Mouse (Mus musculus): Measurements from ENCODE around the gene Clns1a. TPM values are rescaled to one million over a fixed set of nuclear protein-coding genes. Genes with fewer than 3 reads are reported as not detected.

Clns1a gene
- total and polyA plus RNA-seq, 2 experiments: 21.6 to 29.1 TPM

GRCm38 (mm10) chr7:97756967-97757881, 60.8 kb downstream of the Clns1a start:
- H3K36me3 ChIP-seq (ENCODE audit: control insufficient read depth, insufficient read depth, low read length): no peaks in the 10 kb centered on the region
- H3K4me1 ChIP-seq (ENCODE audit: control insufficient read depth, insufficient read depth, low read length): no peaks in the 10 kb centered on the region
- no peak overlapping the region for H3K4me3 ChIP-seq (ENCODE audit: insufficient read depth, low read depth, low read length)
- TF ChIP-seq CTCF (IDR thresholded peaks at IDR 0.05; ENCODE audit: low read depth, low read length): no peak
- TF ChIP-seq POLR2A (IDR thresholded peaks at IDR 0.05; ENCODE audit: extremely low read depth, insufficient read depth, low read length): no peak
- H3K27ac ChIP-seq (replicated peaks; ENCODE audit: insufficient read depth, low read depth, low read length): no peak overlapping the region
- no peak overlapping the region for H3K9ac ChIP-seq (ENCODE audit: low read depth, low read length)
- H3K27me3 ChIP-seq (ENCODE audit: control insufficient read depth, insufficient read depth, low read length): no peaks in the 10 kb centered on the region
- H3K79me2 ChIP-seq (ENCODE audit: control insufficient read depth, insufficient read depth, low read length): no peaks in the 10 kb centered on the region
- 58% methylated on average over 18 of the region's 18 CpGs for WGBS
- DNase-seq (ENCODE audit: extremely low read depth, low read depth, low spot score): no peak

- 84% methylated on average over 11 of the region's 11 CpGs for WGBS
- H3K36me3 ChIP-seq (ENCODE audit: control insufficient read depth, insufficient read depth, low read length): no peaks in the 10 kb centered on the region
- TF ChIP-seq CTCF (IDR thresholded peaks at IDR 0.05; ENCODE audit: low read depth, low read length): no peak
- TF ChIP-seq POLR2A (IDR thresholded peaks at IDR 0.05; ENCODE audit: extremely low read depth, insufficient read depth, low read length): no peak
- no peak overlapping the region for H3K4me3 ChIP-seq (ENCODE audit: insufficient read depth, low read depth, low read length)
- no peak overlapping the region for H3K27ac ChIP-seq (replicated peaks; ENCODE audit: insufficient read depth, low read depth, low read length)
- no peaks in the 10 kb centered on the region for H3K79me2 ChIP-seq (ENCODE audit: control insufficient read depth, insufficient read depth, low read length)
- DNase-seq (ENCODE audit: extremely low read depth, low read depth, low spot score): no peak
- H3K27me3 ChIP-seq (ENCODE audit: control insufficient read depth, insufficient read depth, low read length): no peaks in the 10 kb centered on the region
- H3K9ac ChIP-seq (ENCODE audit: low read depth, low read length): no peak overlapping the region
- H3K4me1 ChIP-seq (ENCODE audit: control insufficient read depth, insufficient read depth, low read length): no peaks in the 10 kb centered on the region
Measured at GRCm38 (mm10) chr7:97764591-97764990, 68.2 kb downstream of the Clns1a start.

- Histone ChIP-seq H3K4me3 (ENCODE audit: insufficient read depth, low read depth, low read length) (no peak overlapping the region), H3K27ac (replicated peaks; ENCODE audit: insufficient read depth, low read depth, low read length) (no peak overlapping the region), H3K79me2 (ENCODE audit: control insufficient read depth, insufficient read depth, low read length) (no peaks in the 10 kb centered on the region), H3K36me3 (ENCODE audit: control insufficient read depth, insufficient read depth, low read length) (no peaks in the 10 kb centered on the region), H3K9ac (ENCODE audit: low read depth, low read length) (no peak overlapping the region), H3K4me1 (ENCODE audit: control insufficient read depth, insufficient read depth, low read length) (no peaks in the 10 kb centered on the region), H3K27me3 (ENCODE audit: control insufficient read depth, insufficient read depth, low read length) (no peaks in the 10 kb centered on the region)
- TF ChIP-seq POLR2A (IDR thresholded peaks at IDR 0.05; ENCODE audit: extremely low read depth, insufficient read depth, low read length): no peak
- no peak for TF ChIP-seq CTCF (IDR thresholded peaks at IDR 0.05; ENCODE audit: low read depth, low read length)
- 83% methylated on average over 21 of the region's 21 CpGs for WGBS
- DNase-seq (ENCODE audit: extremely low read depth, low read depth, low spot score): peak; percentile 26
Measured at GRCm38 (mm10) chr7:97765181-97765962, 68.9 kb downstream of the Clns1a start.

GRCm38 (mm10) chr7:97765963-97766347, 69.5 kb downstream of the Clns1a start:
- TF ChIP-seq POLR2A (IDR thresholded peaks at IDR 0.05; ENCODE audit: extremely low read depth, insufficient read depth, low read length): no peak
- no peak for TF ChIP-seq CTCF (IDR thresholded peaks at IDR 0.05; ENCODE audit: low read depth, low read length)
- Histone ChIP-seq H3K4me3 (ENCODE audit: insufficient read depth, low read depth, low read length) (no peak overlapping the region), H3K79me2 (ENCODE audit: control insufficient read depth, insufficient read depth, low read length) (no peaks in the 10 kb centered on the region), H3K27me3 (ENCODE audit: control insufficient read depth, insufficient read depth, low read length) (no peaks in the 10 kb centered on the region), H3K36me3 (ENCODE audit: control insufficient read depth, insufficient read depth, low read length) (no peaks in the 10 kb centered on the region), H3K9ac (ENCODE audit: low read depth, low read length) (no peak overlapping the region), H3K27ac (replicated peaks; ENCODE audit: insufficient read depth, low read depth, low read length) (no peak overlapping the region), H3K4me1 (ENCODE audit: control insufficient read depth, insufficient read depth, low read length) (no peaks in the 10 kb centered on the region)
- no peak for DNase-seq (ENCODE audit: extremely low read depth, low read depth, low spot score)
- WGBS: 82% methylated on average over 5 of the region's 5 CpGs

DNA sequence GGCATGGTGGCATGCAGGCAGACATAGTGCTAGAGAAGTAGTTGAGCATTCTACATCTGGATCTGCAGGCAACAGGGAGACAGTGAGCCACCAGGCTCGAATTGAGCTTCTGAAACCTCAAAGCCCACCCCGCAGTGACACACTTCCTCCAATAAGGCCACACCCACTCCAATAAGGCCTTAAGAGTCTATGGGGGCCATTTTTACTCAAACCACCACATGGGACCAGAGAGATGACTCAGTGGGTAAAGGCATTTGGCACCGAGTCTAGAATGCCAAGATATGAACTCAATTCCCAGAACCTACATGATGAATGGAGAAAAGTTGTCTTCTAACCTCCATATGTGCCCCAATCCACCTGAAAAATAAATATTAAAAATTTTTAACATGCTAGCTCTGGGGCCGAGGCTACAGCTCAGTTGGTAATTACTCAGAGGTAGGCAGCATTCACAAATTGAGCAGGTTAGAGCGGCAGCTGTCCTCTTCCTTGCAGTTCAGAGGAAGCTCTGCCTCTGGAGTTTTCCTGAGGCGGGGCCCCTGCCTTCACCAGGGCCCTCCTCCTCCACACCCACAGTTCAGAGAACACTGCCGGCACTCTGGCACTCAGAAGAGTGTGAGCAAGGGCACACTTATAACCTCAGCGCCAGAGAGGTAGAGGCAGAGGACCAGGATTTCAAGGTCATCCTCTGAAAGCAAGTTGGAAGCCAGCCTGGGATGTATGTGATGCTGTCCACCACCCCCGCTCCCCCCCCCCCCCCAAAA, 70.2 kb downstream of the Clns1a start:
- Histone ChIP-seq H3K4me3 (ENCODE audit: insufficient read depth, low read depth, low read length) (no peak overlapping the region), H3K36me3 (ENCODE audit: control insufficient read depth, insufficient read depth, low read length) (no peaks in the 10 kb centered on the region), H3K27me3 (ENCODE audit: control insufficient read depth, insufficient read depth, low read length) (no peaks in the 10 kb centered on the region), H3K4me1 (ENCODE audit: control insufficient read depth, insufficient read depth, low read length) (0 out of 2 replicates have a peak, but pooled peaks cover 1% of the 10 kb centered on the region), H3K9ac (ENCODE audit: low read depth, low read length) (no peak overlapping the region), H3K79me2 (ENCODE audit: control insufficient read depth, insufficient read depth, low read length) (no peaks in the 10 kb centered on the region), H3K27ac (replicated peaks; ENCODE audit: insufficient read depth, low read depth, low read length) (no peak overlapping the region)
- no peak for TF ChIP-seq CTCF (IDR thresholded peaks at IDR 0.05; ENCODE audit: low read depth, low read length)
- TF ChIP-seq POLR2A (IDR thresholded peaks at IDR 0.05; ENCODE audit: extremely low read depth, insufficient read depth, low read length): no peak
- WGBS: 81% methylated on average over 9 of the region's 9 CpGs
- no peak for DNase-seq (ENCODE audit: extremely low read depth, low read depth, low spot score)

Data from liver, adult 2 months (tissue).